Mouse (Mus musculus): ENCODE measurements around the gene Ralgds. TPM values are rescaled to one million over a fixed set of nuclear protein-coding genes. Genes with fewer than 3 reads are reported as not detected.

The Ralgds gene
- polyA plus RNA-seq, 1 experiment from 2014 or later: 15.6 TPM

GRCm38 (mm10) chr2:28513431-28514370, 776 bp downstream of the Ralgds start:
- TF ChIP-seq CTCF (IDR thresholded peaks at IDR 0.05; ENCODE audit: low read depth): no peak
- Histone ChIP-seq H3K36me3 (ENCODE audit: control insufficient read depth, insufficient read depth) (no peaks in the 10 kb centered on the region; the same call in 1 of the 2 replicates), H3K27ac (ENCODE audit: low read depth, low read length) (peak overlapping the region; percentile 81), H3K4me2 (replicated peaks; ENCODE audit: low read depth) (peak overlapping the region; percentile 98), H3K4me3 (ENCODE audit: low read depth, low read length) (peak overlapping the region; percentile 63), H3K9ac (ENCODE audit: low read depth, low read length) (peak overlapping the region; percentile 72), H3K9me3 (ENCODE audit: control insufficient read depth) (no peaks in the 10 kb centered on the region), H3K4me1 (replicated peaks; ENCODE audit: control insufficient read depth, insufficient read depth, low read length) (peaks cover 7% of the 10 kb centered on the region), H3K27me3 (replicated peaks; ENCODE audit: control insufficient read depth, insufficient read depth, low read length) (no peaks in the 10 kb centered on the region)
- WGBS: 3% methylated on average over 47 of the region's 47 CpGs
- peak; percentile 18 for ATAC-seq

- H3K4me2 ChIP-seq (replicated peaks; ENCODE audit: low read depth): peak overlapping the region; percentile 98
- peaks cover 7% of the 10 kb centered on the region for H3K4me1 ChIP-seq (replicated peaks; ENCODE audit: control insufficient read depth, insufficient read depth, low read length)
- H3K9ac ChIP-seq (ENCODE audit: low read depth, low read length): no peak overlapping the region
- ATAC-seq: no peak
- no peaks in the 10 kb centered on the region for H3K27me3 ChIP-seq (replicated peaks; ENCODE audit: control insufficient read depth, insufficient read depth, low read length)
- 19% methylated on average over 5 of the region's 5 CpGs for WGBS
- no peak overlapping the region for H3K27ac ChIP-seq (ENCODE audit: low read depth, low read length)
- peak; percentile 93 for TF ChIP-seq CTCF (IDR thresholded peaks at IDR 0.05; ENCODE audit: low read depth)
- no peaks in the 10 kb centered on the region for H3K9me3 ChIP-seq (ENCODE audit: control insufficient read depth)
- peak overlapping the region; percentile 63 for H3K4me3 ChIP-seq (ENCODE audit: low read depth, low read length)
- no peaks in the 10 kb centered on the region; the same call in 1 of the 2 replicates for H3K36me3 ChIP-seq (ENCODE audit: control insufficient read depth, insufficient read depth)
Measured at GRCm38 (mm10) chr2:28514489-28514888, 1.6 kb downstream of the Ralgds start.

GRCm38 (mm10) chr2:28517206-28517909, 4.4 kb downstream of the Ralgds start:
- 25% methylated on average over 5 of the region's 5 CpGs for WGBS
- H3K27ac ChIP-seq (ENCODE audit: low read depth, low read length): peak overlapping the region; percentile 71
- ATAC-seq: peak; percentile 88
- H3K9me3 ChIP-seq (ENCODE audit: control insufficient read depth): no peaks in the 10 kb centered on the region
- no peaks in the 10 kb centered on the region for H3K27me3 ChIP-seq (replicated peaks; ENCODE audit: control insufficient read depth, insufficient read depth, low read length)
- peaks cover 3% of the 10 kb centered on the region; the same call in 1 of the 2 replicates for H3K36me3 ChIP-seq (ENCODE audit: control insufficient read depth, insufficient read depth)
- H3K4me2 ChIP-seq (replicated peaks; ENCODE audit: low read depth): 0 out of 2 replicates have a peak overlapping the region, but pooled peaks have one; percentile 6
- peaks cover 7% of the 10 kb centered on the region for H3K4me1 ChIP-seq (replicated peaks; ENCODE audit: control insufficient read depth, insufficient read depth, low read length)
- no peak overlapping the region for H3K9ac ChIP-seq (ENCODE audit: low read depth, low read length)
- TF ChIP-seq CTCF (IDR thresholded peaks at IDR 0.05; ENCODE audit: low read depth): peak; percentile 96
- H3K4me3 ChIP-seq (ENCODE audit: low read depth, low read length): no peak overlapping the region

DNA sequence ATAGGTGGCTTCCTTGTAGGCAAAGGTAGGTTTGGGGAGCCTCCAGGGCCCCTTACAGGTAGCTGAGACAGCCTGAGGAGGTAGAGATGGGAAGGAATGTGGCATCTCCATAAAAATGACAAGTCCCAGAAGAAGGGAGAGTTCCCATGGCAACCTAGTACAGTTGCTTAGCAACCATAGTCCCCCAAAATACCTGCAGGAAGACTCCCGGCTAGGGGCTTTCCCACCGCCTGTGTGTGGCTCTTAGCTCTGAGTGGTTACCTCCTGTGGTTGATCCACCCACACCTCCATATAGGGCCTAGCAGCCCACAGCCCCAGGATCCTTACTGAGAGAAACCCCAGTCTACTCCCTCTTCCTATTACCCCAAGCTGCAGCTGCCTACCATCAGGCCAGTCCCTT, 5.3 kb downstream of the Ralgds start:
- Histone ChIP-seq H3K4me2 (replicated peaks; ENCODE audit: low read depth) (no peak overlapping the region), H3K27me3 (replicated peaks; ENCODE audit: control insufficient read depth, insufficient read depth, low read length) (no peaks in the 10 kb centered on the region), H3K9me3 (ENCODE audit: control insufficient read depth) (no peaks in the 10 kb centered on the region), H3K4me3 (ENCODE audit: low read depth, low read length) (no peak overlapping the region), H3K36me3 (ENCODE audit: control insufficient read depth, insufficient read depth) (peaks cover 9% of the 10 kb centered on the region; the same call in 1 of the 2 replicates), H3K27ac (ENCODE audit: low read depth, low read length) (peak overlapping the region; percentile 71; the same call in 1 of the 2 replicates), H3K4me1 (replicated peaks; ENCODE audit: control insufficient read depth, insufficient read depth, low read length) (peaks cover 7% of the 10 kb centered on the region), H3K9ac (ENCODE audit: low read depth, low read length) (no peak overlapping the region)
- TF ChIP-seq CTCF (IDR thresholded peaks at IDR 0.05; ENCODE audit: low read depth): no peak
- ATAC-seq: no peak
- 58% methylated on average over 2 of the region's 2 CpGs for WGBS

- H3K36me3 ChIP-seq (ENCODE audit: control insufficient read depth, insufficient read depth): peaks cover 9% of the 10 kb centered on the region; the same call in 1 of the 2 replicates
- no peak overlapping the region for H3K4me2 ChIP-seq (replicated peaks; ENCODE audit: low read depth)
- no peak overlapping the region for H3K27ac ChIP-seq (ENCODE audit: low read depth, low read length)
- no peaks in the 10 kb centered on the region for H3K27me3 ChIP-seq (replicated peaks; ENCODE audit: control insufficient read depth, insufficient read depth, low read length)
- H3K9me3 ChIP-seq (ENCODE audit: control insufficient read depth): no peaks in the 10 kb centered on the region
- H3K9ac ChIP-seq (ENCODE audit: low read depth, low read length): no peak overlapping the region
- peaks cover 9% of the 10 kb centered on the region; the same call in 1 of the 2 replicates for H3K4me1 ChIP-seq (replicated peaks; ENCODE audit: control insufficient read depth, insufficient read depth, low read length)
- no peak for TF ChIP-seq CTCF (IDR thresholded peaks at IDR 0.05; ENCODE audit: low read depth)
- no peak overlapping the region for H3K4me3 ChIP-seq (ENCODE audit: low read depth, low read length)
- 82% methylated on average over 5 of the region's 5 CpGs for WGBS
- no peak for ATAC-seq
Measured at GRCm38 (mm10) chr2:28520581-28520980, 7.7 kb downstream of the Ralgds start.

All from intestine, postnatal 0 days (tissue).